Comparison of ENCODE assay signal across 8 mouse cellular contexts in genomic region chr16:20098375-20098727, GRCm38 (mm10). TPM values are rescaled to one million over a fixed set of nuclear protein-coding genes. Genes with fewer than 3 reads are reported as not detected.
A peak's percentile ranks its signal among the peaks of the same experiment; 100 is the strongest.
DNase-seq lines count a peak whose midpoint lies in the region; ATAC-seq and TF ChIP-seq lines count a peak whose summit lies in the region.

No protein-coding gene starts in this region.

- peaks cover 13% of the 10 kb centered on the region for H3K36me3 ChIP-seq in kidney, embryonic 16.5 days (ENCODE audit: insufficient read depth, low read length)
- H3K36me3 ChIP-seq in hindbrain, embryonic 16.5 days (ENCODE audit: control insufficient read depth, insufficient read depth, low read length) = peaks cover 6% of the 10 kb centered on the region
- peaks cover 9% of the 10 kb centered on the region for H3K36me3 ChIP-seq in midbrain, embryonic 15.5 days (replicated peaks)

- peaks cover 3% of the 10 kb centered on the region for H3K9me3 ChIP-seq in kidney, embryonic 16.5 days (ENCODE audit: low read length)
- peaks cover 3% of the 10 kb centered on the region for H3K9me3 ChIP-seq in hindbrain, embryonic 16.5 days (ENCODE audit: control insufficient read depth, low read length)
- peaks cover 3% of the 10 kb centered on the region; the same call in 1 of the 2 replicates for H3K9me3 ChIP-seq in midbrain, embryonic 15.5 days

- peak overlapping the region; percentile 55 for H3K4me2 ChIP-seq in kidney, embryonic 16.5 days (replicated peaks; ENCODE audit: low read depth, low read length)
- peak overlapping the region; percentile 70 for H3K4me2 ChIP-seq in hindbrain, embryonic 16.5 days (ENCODE audit: low read length)
- peak overlapping the region; percentile 54 for H3K4me2 ChIP-seq in midbrain, embryonic 15.5 days

- no peaks in the 10 kb centered on the region for H3K27me3 ChIP-seq in kidney, embryonic 16.5 days (ENCODE audit: insufficient read depth, low read length)
- no peaks in the 10 kb centered on the region for H3K27me3 ChIP-seq in hindbrain, embryonic 16.5 days (replicated peaks; ENCODE audit: control insufficient read depth, insufficient read depth, low read length)
- H3K27me3 ChIP-seq in midbrain, embryonic 15.5 days (replicated peaks) = no peaks in the 10 kb centered on the region

- TF ChIP-seq CTCF in cortical plate, adult 2 months (IDR thresholded peaks at IDR 0.05; ENCODE audit: extremely low read depth, insufficient read depth, low read length) = no peak

- 5% methylated on average over 4 of the region's 4 CpGs for WGBS in kidney, embryonic 16.5 days
- WGBS in hindbrain, embryonic 16.5 days = 5% methylated on average over 4 of the region's 4 CpGs
- 9% methylated on average over 4 of the region's 4 CpGs for WGBS in midbrain, embryonic 15.5 days

- peaks cover 5% of the 10 kb centered on the region for H3K4me1 ChIP-seq in kidney, embryonic 16.5 days (ENCODE audit: insufficient read depth, low read length)
- H3K4me1 ChIP-seq in cortical plate, adult 2 months (ENCODE audit: control insufficient read depth, insufficient read depth, low read length) = no peaks in the 10 kb centered on the region; the same call in 1 of the 2 replicates
- H3K4me1 ChIP-seq in hindbrain, embryonic 16.5 days (ENCODE audit: control insufficient read depth, insufficient read depth, low read depth, low read length) = peaks cover 3% of the 10 kb centered on the region; the same call in 1 of the 2 replicates
- peaks cover 10% of the 10 kb centered on the region for H3K4me1 ChIP-seq in midbrain, embryonic 15.5 days

- no peak for TF ChIP-seq POLR2A in cortical plate, adult 2 months (IDR thresholded peaks at IDR 0.05; ENCODE audit: extremely low read depth, insufficient read depth, low read length)

- DNase-seq in kidney, adult 9 months = no peak
- no peak for DNase-seq in Muller cell, postnatal 12 days (ENCODE audit: inconsistent ontology term)
- DNase-seq in embryo, embryonic 10 days (ENCODE audit: low spot score) = no peak
- DNase-seq in layer of hippocampus, postnatal 10 days (ENCODE audit: low spot score in 2 of 2) = no peak

- peak overlapping the region; percentile 98 for H3K27ac ChIP-seq in kidney, embryonic 16.5 days (ENCODE audit: low read length)
- no peak overlapping the region for H3K27ac ChIP-seq in cortical plate, adult 2 months (ENCODE audit: insufficient read depth, low read length)
- H3K27ac ChIP-seq in hindbrain, embryonic 16.5 days (ENCODE audit: low read depth, low read length) = peak overlapping the region; percentile 98
- H3K27ac ChIP-seq in midbrain, embryonic 15.5 days = peak overlapping the region; percentile 97

- H3K9ac ChIP-seq in kidney, embryonic 16.5 days (replicated peaks; ENCODE audit: low read length) = peak overlapping the region; percentile 93
- peak overlapping the region; percentile 99 for H3K9ac ChIP-seq in hindbrain, embryonic 16.5 days (ENCODE audit: low read depth, low read length)
- H3K9ac ChIP-seq in midbrain, embryonic 15.5 days = peak overlapping the region; percentile 97

- ATAC-seq in kidney, embryonic 16.5 days (ENCODE audit: low FRiP score, low TSS enrichment) = no peak
- no peak for ATAC-seq in hindbrain, embryonic 16.5 days
- no peak for ATAC-seq in midbrain, embryonic 15.5 days (replicated peaks)

- peak overlapping the region; percentile 85 for H3K4me3 ChIP-seq in kidney, embryonic 16.5 days (ENCODE audit: low read length)
- peak overlapping the region; percentile 82 for H3K4me3 ChIP-seq in cortical plate, adult 2 months (ENCODE audit: insufficient read depth, low read length)
- peak overlapping the region; percentile 99 for H3K4me3 ChIP-seq in hindbrain, embryonic 16.5 days (ENCODE audit: low read length)
- H3K4me3 ChIP-seq in midbrain, embryonic 15.5 days = peak overlapping the region; percentile 76

RNA-seq across cellular contexts. Expression of gene Klhl24, which starts 1.0 kb away (rescaled TPM):
- 34.9 and 36.4 TPM in 2 replicates for polyA plus RNA-seq in kidney, embryonic 16.5 days (2015; fragmentation: Nextera tagmentation; extraction: Ambion mirVana)
- polyA plus RNA-seq in cortical plate, adult 2 months (2012; rRNA removed) = 28.9 and 31.3 TPM in 2 replicates
- polyA plus RNA-seq in hindbrain, embryonic 16.5 days (2015; fragmentation: Nextera tagmentation; extraction: Ambion mirVana) = 35.8 and 39.5 TPM in 2 replicates
- 52.2 and 54.6 TPM in 2 replicates for polyA plus RNA-seq in midbrain, embryonic 15.5 days (2015; fragmentation: Nextera tagmentation; extraction: Ambion mirVana)
- total RNA-seq in layer of hippocampus, postnatal 10 days (2021) = 10 to 100 TPM; 70.4 to 77.8 TPM

RNA-seq across cellular contexts. Expression of gene Yeats2, which starts 42.5 kb away (rescaled TPM):
- polyA plus RNA-seq in kidney, embryonic 16.5 days (2015; fragmentation: Nextera tagmentation; extraction: Ambion mirVana) = 31.5 and 38.7 TPM in 2 replicates
- 35.4 and 37.5 TPM in 2 replicates for polyA plus RNA-seq in cortical plate, adult 2 months (2012; rRNA removed)
- polyA plus RNA-seq in hindbrain, embryonic 16.5 days (2015; fragmentation: Nextera tagmentation; extraction: Ambion mirVana) = 16.5 and 20.6 TPM in 2 replicates
- 24.0 and 26.3 TPM in 2 replicates for polyA plus RNA-seq in midbrain, embryonic 15.5 days (2015; fragmentation: Nextera tagmentation; extraction: Ambion mirVana)
- 10 to 100 TPM; 48.9 to 56.3 TPM for total RNA-seq in layer of hippocampus, postnatal 10 days (2021)
